Mouse (Mus musculus): ENCODE measurements around the gene Golga1. TPM values are rescaled to one million over a fixed set of nuclear protein-coding genes. Genes with fewer than 3 reads are reported as not detected.

The Golga1 gene
- total and polyA plus RNA-seq, 2 experiments, result 7.1 to 19.1 TPM

GRCm38 (mm10) chr2:39005574-39006079, 59.7 kb downstream of the Golga1 start, which contains the start of gene Rpl35:
Rpl35 (minus strand) TSS chr2:39005624.
- no peaks in the 10 kb centered on the region for H3K27me3 ChIP-seq (ENCODE audit: control insufficient read depth, insufficient read depth, low read length)
- H3K4me1 ChIP-seq (ENCODE audit: control insufficient read depth, insufficient read depth, low read length), result peaks cover 19% of the 10 kb centered on the region
- H3K4me3 ChIP-seq (ENCODE audit: insufficient read depth, low read depth, low read length), result peak within 1 kb of the TSS; percentile 77
- peak within 1 kb of the TSS; percentile 76 for H3K9ac ChIP-seq (ENCODE audit: low read depth, low read length)
- WGBS, result 8% methylated on average over 15 of the region's 15 CpGs
- H3K36me3 ChIP-seq (ENCODE audit: control insufficient read depth, insufficient read depth, low read length), result peaks cover 4% of the 10 kb centered on the region; the same call in 1 of the 2 replicates
- peak; percentile 73 for DNase-seq (ENCODE audit: extremely low read depth, low read depth, low spot score)
- peaks cover 7% of the 10 kb centered on the region; the same call in 1 of the 2 replicates for H3K79me2 ChIP-seq (ENCODE audit: control insufficient read depth, insufficient read depth, low read length)
- H3K27ac ChIP-seq (replicated peaks; ENCODE audit: insufficient read depth, low read depth, low read length), result peak within 1 kb of the TSS; percentile 72
- TF ChIP-seq POLR2A (IDR thresholded peaks at IDR 0.05; ENCODE audit: extremely low read depth, insufficient read depth, low read length) (no peak), CTCF (IDR thresholded peaks at IDR 0.05; ENCODE audit: low read depth, low read length) (no peak)

GRCm38 (mm10) chr2:39004880-39005435, 60.4 kb downstream of the Golga1 start, which contains the start of gene Arpc5l:
Arpc5l (plus strand) TSS chr2:39005348.
- H3K27ac ChIP-seq (replicated peaks; ENCODE audit: insufficient read depth, low read depth, low read length), result peak within 1 kb of the TSS; percentile 72
- H3K9ac ChIP-seq (ENCODE audit: low read depth, low read length), result peak within 1 kb of the TSS; percentile 76
- H3K79me2 ChIP-seq (ENCODE audit: control insufficient read depth, insufficient read depth, low read length), result peaks cover 5% of the 10 kb centered on the region; the same call in 1 of the 2 replicates
- TF ChIP-seq POLR2A (IDR thresholded peaks at IDR 0.05; ENCODE audit: extremely low read depth, insufficient read depth, low read length) (peak; percentile 82), CTCF (IDR thresholded peaks at IDR 0.05; ENCODE audit: low read depth, low read length) (no peak)
- DNase-seq (ENCODE audit: extremely low read depth, low read depth, low spot score), result peak; percentile 78
- H3K4me1 ChIP-seq (ENCODE audit: control insufficient read depth, insufficient read depth, low read length), result peaks cover 19% of the 10 kb centered on the region
- under 1% methylated on average over 58 of the region's 58 CpGs for WGBS
- no peaks in the 10 kb centered on the region for H3K27me3 ChIP-seq (ENCODE audit: control insufficient read depth, insufficient read depth, low read length)
- peak within 1 kb of the TSS; percentile 77 for H3K4me3 ChIP-seq (ENCODE audit: insufficient read depth, low read depth, low read length)
- H3K36me3 ChIP-seq (ENCODE audit: control insufficient read depth, insufficient read depth, low read length), result peaks cover 4% of the 10 kb centered on the region; the same call in 1 of the 2 replicates

- H3K4me3 ChIP-seq (ENCODE audit: insufficient read depth, low read depth, low read length), result peak overlapping the region; percentile 77
- 0 out of 2 replicates have a peak, but pooled peaks cover under 1% of the 10 kb centered on the region for H3K79me2 ChIP-seq (ENCODE audit: control insufficient read depth, insufficient read depth, low read length)
- TF ChIP-seq POLR2A (IDR thresholded peaks at IDR 0.05; ENCODE audit: extremely low read depth, insufficient read depth, low read length) (no peak), CTCF (IDR thresholded peaks at IDR 0.05; ENCODE audit: low read depth, low read length) (no peak)
- H3K27ac ChIP-seq (replicated peaks; ENCODE audit: insufficient read depth, low read depth, low read length), result peak overlapping the region; percentile 3
- peaks cover 19% of the 10 kb centered on the region for H3K4me1 ChIP-seq (ENCODE audit: control insufficient read depth, insufficient read depth, low read length)
- under 1% methylated on average over 11 of the region's 11 CpGs for WGBS
- no peaks in the 10 kb centered on the region for H3K27me3 ChIP-seq (ENCODE audit: control insufficient read depth, insufficient read depth, low read length)
- peak overlapping the region; percentile 76 for H3K9ac ChIP-seq (ENCODE audit: low read depth, low read length)
- peaks cover 4% of the 10 kb centered on the region; the same call in 1 of the 2 replicates for H3K36me3 ChIP-seq (ENCODE audit: control insufficient read depth, insufficient read depth, low read length)
- no peak for DNase-seq (ENCODE audit: extremely low read depth, low read depth, low spot score)
These were observed 61.0 kb downstream of the Golga1 start for GRCm38 (mm10) chr2:39004372-39004771.

GRCm38 (mm10) chr2:39003512-39003911, 61.8 kb downstream of the Golga1 start:
- no peak for TF ChIP-seq POLR2A (IDR thresholded peaks at IDR 0.05; ENCODE audit: extremely low read depth, insufficient read depth, low read length)
- no peak for TF ChIP-seq CTCF (IDR thresholded peaks at IDR 0.05; ENCODE audit: low read depth, low read length)
- no peak overlapping the region for H3K27ac ChIP-seq (replicated peaks; ENCODE audit: insufficient read depth, low read depth, low read length)
- peak overlapping the region; percentile 12; the same call in 1 of the 2 replicates for H3K9ac ChIP-seq (ENCODE audit: low read depth, low read length)
- H3K36me3 ChIP-seq (ENCODE audit: control insufficient read depth, insufficient read depth, low read length), result peaks cover 4% of the 10 kb centered on the region; the same call in 1 of the 2 replicates
- WGBS, result 43% methylated on average over 5 of the region's 5 CpGs
- H3K79me2 ChIP-seq (ENCODE audit: control insufficient read depth, insufficient read depth, low read length), result no peaks in the 10 kb centered on the region
- H3K4me3 ChIP-seq (ENCODE audit: insufficient read depth, low read depth, low read length), result no peak overlapping the region
- H3K27me3 ChIP-seq (ENCODE audit: control insufficient read depth, insufficient read depth, low read length), result no peaks in the 10 kb centered on the region
- peaks cover 15% of the 10 kb centered on the region for H3K4me1 ChIP-seq (ENCODE audit: control insufficient read depth, insufficient read depth, low read length)
- no peak for DNase-seq (ENCODE audit: extremely low read depth, low read depth, low spot score)

GRCm38 (mm10) chr2:39003106-39003505, 62.2 kb downstream of the Golga1 start:
- no peaks in the 10 kb centered on the region for H3K79me2 ChIP-seq (ENCODE audit: control insufficient read depth, insufficient read depth, low read length)
- H3K4me3 ChIP-seq (ENCODE audit: insufficient read depth, low read depth, low read length), result no peak overlapping the region
- WGBS, result 38% methylated on average over 8 of the region's 8 CpGs
- no peak overlapping the region for H3K9ac ChIP-seq (ENCODE audit: low read depth, low read length)
- no peak for TF ChIP-seq POLR2A (IDR thresholded peaks at IDR 0.05; ENCODE audit: extremely low read depth, insufficient read depth, low read length)
- no peak for TF ChIP-seq CTCF (IDR thresholded peaks at IDR 0.05; ENCODE audit: low read depth, low read length)
- peaks cover 15% of the 10 kb centered on the region for H3K4me1 ChIP-seq (ENCODE audit: control insufficient read depth, insufficient read depth, low read length)
- H3K27ac ChIP-seq (replicated peaks; ENCODE audit: insufficient read depth, low read depth, low read length), result no peak overlapping the region
- no peaks in the 10 kb centered on the region for H3K27me3 ChIP-seq (ENCODE audit: control insufficient read depth, insufficient read depth, low read length)
- no peak for DNase-seq (ENCODE audit: extremely low read depth, low read depth, low spot score)
- peaks cover 4% of the 10 kb centered on the region; the same call in 1 of the 2 replicates for H3K36me3 ChIP-seq (ENCODE audit: control insufficient read depth, insufficient read depth, low read length)

- H3K4me1 ChIP-seq (ENCODE audit: control insufficient read depth, insufficient read depth, low read length), result peaks cover 17% of the 10 kb centered on the region
- H3K9ac ChIP-seq (ENCODE audit: low read depth, low read length), result no peak overlapping the region
- 62% methylated on average over 3 of the region's 3 CpGs for WGBS
- H3K27me3 ChIP-seq (ENCODE audit: control insufficient read depth, insufficient read depth, low read length), result no peaks in the 10 kb centered on the region
- H3K79me2 ChIP-seq (ENCODE audit: control insufficient read depth, insufficient read depth, low read length), result no peaks in the 10 kb centered on the region
- H3K36me3 ChIP-seq (ENCODE audit: control insufficient read depth, insufficient read depth, low read length), result peaks cover 4% of the 10 kb centered on the region; the same call in 1 of the 2 replicates
- H3K27ac ChIP-seq (replicated peaks; ENCODE audit: insufficient read depth, low read depth, low read length), result no peak overlapping the region
- no peak for DNase-seq (ENCODE audit: extremely low read depth, low read depth, low spot score)
- TF ChIP-seq CTCF (IDR thresholded peaks at IDR 0.05; ENCODE audit: low read depth, low read length) (no peak), POLR2A (IDR thresholded peaks at IDR 0.05; ENCODE audit: extremely low read depth, insufficient read depth, low read length) (no peak)
- no peak overlapping the region for H3K4me3 ChIP-seq (ENCODE audit: insufficient read depth, low read depth, low read length)
These were observed 63.5 kb downstream of the Golga1 start for GRCm38 (mm10) chr2:39001866-39002265.

Data from liver, adult 2 months (tissue).